Mouse (Mus musculus) liver, embryonic 14.5 days (tissue): Measurements from ENCODE around the gene Snap25.

ENCODE experiments used
- CTCF ChIP-seq: IDR thresholded peaks from 2 replicates; pipeline ENCODE4 v1.5.1; 2016; ENCODE audit warnings: antibody characterized with exemption, low read depth, control low read depth
- EP300 ChIP-seq: IDR thresholded peaks from 2 replicates; pipeline ENCODE4 v1.6.1; 2016; ENCODE audit warnings: antibody characterized with exemption, low read depth

- no peak for TF ChIP-seq CTCF
- no peak for TF ChIP-seq EP300
Measured at GRCm38 (mm10) chr2:136784310-136784709, 71.1 kb downstream of the Snap25 start.
